ENCODE assay signal across 9 mouse cellular contexts in genomic region chr17:12792422-12793206, GRCm38 (mm10). TPM values are rescaled to one million over a fixed set of nuclear protein-coding genes. Genes with fewer than 3 reads are reported as not detected.
DNase-seq lines count a peak whose midpoint lies in the region; ATAC-seq and TF ChIP-seq lines count a peak whose summit lies in the region.
"Had no signal": no experiment of that assay in that cellular context is flagged by ENCODE, and none has a peak within 500 bp of the region (broad histone marks: within the 10 kb centered on the region; RNA-seq: fewer than 3 reads in every experiment).

No protein-coding gene starts in this region.

- H3ac ChIP-seq in C2C12 (ENCODE audit: control insufficient read depth, insufficient read length, low read depth), result no peak overlapping the region

- peaks cover 4% of the 10 kb centered on the region; the same call in 1 of the 2 replicates for H3K9me3 ChIP-seq in heart, embryonic 16.5 days (replicated peaks; ENCODE audit: control insufficient read depth, low read length)
- H3K9me3 ChIP-seq in limb, embryonic 12.5 days, result peaks cover 14% of the 10 kb centered on the region
- H3K9me3 ChIP-seq: midbrain, embryonic 12.5 days had no signal

- H3K4me1 ChIP-seq in heart, embryonic 16.5 days (ENCODE audit: control insufficient read depth, insufficient read depth, low read length), result peaks cover 67% of the 10 kb centered on the region
- peaks cover 59% of the 10 kb centered on the region for H3K4me1 ChIP-seq in limb, embryonic 12.5 days (replicated peaks)

- no peak for TF ChIP-seq POLR2A in brain, embryonic 14.5 days (IDR thresholded peaks at IDR 0.05; ENCODE audit: borderline replicate concordance, extremely low read depth, insufficient read depth, insufficient read length, poor library complexity, severe bottlenecking)

- no peak for TF ChIP-seq CTCF in C2C12 (IDR thresholded peaks at IDR 0.05; ENCODE audit: control insufficient read depth, insufficient read depth, insufficient read length)
- TF ChIP-seq CTCF in brain, embryonic 14.5 days (IDR thresholded peaks at IDR 0.05; ENCODE audit: borderline replicate concordance, extremely low read depth, insufficient read depth, insufficient read length), result no peak

- 39% methylated on average over 11 of the region's 11 CpGs for WGBS in heart, embryonic 16.5 days
- WGBS in limb, embryonic 12.5 days, result 75% methylated on average over 11 of the region's 11 CpGs

- peak overlapping the region; percentile 91 for H3K27ac ChIP-seq in heart, embryonic 16.5 days (ENCODE audit: low read length)
- peak overlapping the region; percentile 60 for H3K27ac ChIP-seq in limb, embryonic 12.5 days
- H3K27ac ChIP-seq: midbrain, embryonic 12.5 days had no signal

- H3K9ac ChIP-seq in heart, embryonic 16.5 days (ENCODE audit: low read length), result 0 out of 2 replicates have a peak overlapping the region, but pooled peaks have one; percentile 30
- no peak overlapping the region for H3K9ac ChIP-seq in limb, embryonic 12.5 days (replicated peaks)
- H3K9ac ChIP-seq: midbrain, embryonic 12.5 days had no signal

- no peaks in the 10 kb centered on the region for H3K36me3 ChIP-seq in C2C12 (ENCODE audit: control insufficient read depth, insufficient read depth)
- peaks cover 11% of the 10 kb centered on the region for H3K36me3 ChIP-seq in heart, embryonic 16.5 days (ENCODE audit: control insufficient read depth, insufficient read depth)
- peaks cover 18% of the 10 kb centered on the region for H3K36me3 ChIP-seq in limb, embryonic 12.5 days
- H3K36me3 ChIP-seq: midbrain, embryonic 12.5 days had no signal

- peaks cover under 1% of the 10 kb centered on the region for H3K27me3 ChIP-seq in C2C12 (ENCODE audit: control insufficient read depth, insufficient read depth, insufficient read length)
- H3K27me3 ChIP-seq in heart, embryonic 16.5 days (ENCODE audit: control insufficient read depth, insufficient read depth, low read length), result no peaks in the 10 kb centered on the region
- H3K27me3 ChIP-seq in limb, embryonic 12.5 days, result no peaks in the 10 kb centered on the region

- H3K79me3 ChIP-seq in C2C12 (ENCODE audit: low read depth), result no peaks in the 10 kb centered on the region

- H3K79me2 ChIP-seq in C2C12 (ENCODE audit: control insufficient read depth, insufficient read depth), result no peaks in the 10 kb centered on the region

- H3K4me3 ChIP-seq in C2C12 (ENCODE audit: insufficient read depth, poor library complexity, severe bottlenecking), result no peak overlapping the region
- H3K4me3 ChIP-seq in heart, embryonic 16.5 days (ENCODE audit: low read length), result no peak overlapping the region
- H3K4me3 ChIP-seq in limb, embryonic 12.5 days (replicated peaks), result no peak overlapping the region
- H3K4me3 ChIP-seq: midbrain, embryonic 12.5 days had no signal

- peak; percentile 20 for ATAC-seq in heart, embryonic 16.5 days (replicated peaks; ENCODE audit: extremely low read depth, insufficient read depth, low FRiP score)
- no peak for ATAC-seq in limb, embryonic 12.5 days (ENCODE audit: insufficient number of reproducible peaks, insufficient read depth, low FRiP score, low TSS enrichment, low read depth)

- peak; percentile 49 for DNase-seq in brain, embryonic 14.5 days (ENCODE audit: low read depth)
- peak; percentile 79 for DNase-seq in skeletal muscle tissue, adult 2 months (ENCODE audit: low read depth, low spot score)
- DNase-seq in frontal cortex, adult 2 months (ENCODE audit: extremely low spot score in 1 of 2, low spot score in 1 of 2), result no peak
- no peak for DNase-seq in right cerebral cortex, postnatal 25 days
- DNase-seq in right cerebral cortex, postnatal 4 days, result no peak

- H3K4me2 ChIP-seq in heart, embryonic 16.5 days (ENCODE audit: low read depth, low read length), result 0 out of 2 replicates have a peak overlapping the region, but pooled peaks have one; percentile 5
- H3K4me2 ChIP-seq in limb, embryonic 12.5 days, result no peak overlapping the region
- H3K4me2 ChIP-seq: midbrain, embryonic 12.5 days had no signal

TF ChIP-seq in C2C12, 6 proteins besides CTCF, POLR2A, EP300 and RAD21:
- TF ChIP-seq MYOG (IDR thresholded peaks at IDR 0.05; ENCODE audit: control insufficient read depth, extremely low read depth, insufficient read length) (no peak), MYOD1 (IDR thresholded peaks at IDR 0.05; ENCODE audit: control insufficient read depth, insufficient read length, low read depth) (peak; percentile 8), MAX (IDR thresholded peaks at IDR 0.05) (no peak), CEBPB (IDR thresholded peaks at IDR 0.05; ENCODE audit: low read depth) (no peak), USF1 (IDR thresholded peaks at IDR 0.05; ENCODE audit: low read depth) (no peak), FOSL1 (IDR thresholded peaks at IDR 0.05; ENCODE audit: insufficient read depth, low read length, poor library complexity, severe bottlenecking) (no peak)

RNA-seq across cellular contexts. Expression of gene Igf2r, which starts 23.1 kb away (rescaled TPM):
- 2.3 TPM for polyA plus RNA-seq in C2C12 (2012; fragmentation: generic; extraction: Trizol)
- polyA plus RNA-seq in brain, embryonic 14.5 days (2012; rRNA removed), result 16.4 and 24.5 TPM in 2 replicates
- 98.0 and 133 TPM in 2 replicates for polyA plus RNA-seq in heart, embryonic 16.5 days (2015; fragmentation: Nextera tagmentation; extraction: Ambion mirVana)
- polyA plus RNA-seq in limb, embryonic 12.5 days (2016; fragmentation: Nextera tagmentation; extraction: Ambion mirVana), result 43.1 and 48.1 TPM in 2 replicates
- polyA plus RNA-seq in frontal cortex, adult 2 months (2012; rRNA removed), result 12.7 and 14.8 TPM in 2 replicates

Comparison
In these comparisons a context has a peak if more than half of its experiments do, and no peak if none do; other contexts are left out.
1. DNase-seq: peak in brain, embryonic 14.5 days (single experiment) and skeletal muscle tissue, adult 2 months (single experiment); none in frontal cortex, adult 2 months (0 of 2), right cerebral cortex, postnatal 25 days (single experiment) and right cerebral cortex, postnatal 4 days (single experiment).